Mouse (Mus musculus): ENCODE measurements at regions not wholly inside any gene's neighbourhood (a gene's known extent, or its start where the extent isn't known, plus 50 kb on each side); places are given as distances from the start of the nearest gene placed in this dataset.
"Not testable (repeated sequence)": the region's sequence is repeated elsewhere in the genome, so short reads cannot be mapped to it uniquely, and the experiment has no call there.

DNA sequence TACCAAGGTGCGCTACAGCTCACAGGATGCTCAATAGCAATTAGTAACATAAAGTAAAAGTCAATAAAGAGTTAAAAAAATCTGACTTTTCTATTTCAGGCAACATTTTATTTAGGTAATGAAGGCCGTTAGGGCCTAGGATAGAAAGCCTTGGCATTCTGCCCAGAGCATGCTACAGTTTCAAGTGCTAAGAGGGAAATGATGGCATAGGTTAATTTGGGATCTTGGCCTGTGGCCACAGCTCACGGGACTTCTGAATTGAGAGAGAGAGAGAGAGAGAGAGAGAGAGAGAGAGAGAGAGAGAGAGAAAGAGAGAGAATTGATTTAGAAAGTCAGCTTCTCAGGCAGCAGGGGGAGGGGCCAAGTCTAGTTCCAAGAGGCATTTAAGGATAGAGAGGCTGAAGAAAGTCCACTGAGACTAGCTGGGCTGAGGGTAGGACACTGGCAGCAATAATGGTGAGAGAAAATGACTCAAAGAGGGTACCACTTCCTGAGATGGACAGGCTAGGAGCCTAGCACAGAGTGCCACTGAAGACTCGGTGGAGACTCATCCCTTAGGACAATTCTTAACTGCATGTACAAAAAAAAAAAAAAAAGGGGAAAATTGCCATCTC, 52.6 kb upstream of the Klf14 start:
- DNase-seq: no peak

DNA sequence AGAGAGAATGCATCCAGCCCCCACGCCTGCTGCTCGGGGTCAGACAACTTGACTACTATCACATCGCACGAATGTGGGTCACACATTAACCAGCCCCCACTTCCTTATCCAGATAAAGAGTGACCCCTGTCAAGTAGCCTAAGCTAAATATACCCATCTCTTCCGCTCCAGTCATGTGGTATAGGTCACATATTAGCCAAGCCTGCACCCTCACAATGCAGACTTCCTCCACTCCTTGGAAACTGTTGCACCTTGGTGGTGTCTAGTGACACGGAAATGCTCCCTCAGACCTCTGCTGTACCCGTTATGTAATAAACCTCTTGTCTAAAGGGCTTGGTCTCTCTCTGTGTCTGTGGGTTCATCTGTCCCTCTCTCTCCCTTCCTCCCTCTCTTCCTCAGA, 57.7 kb upstream of the Klf14 start:
- no peak for DNase-seq

DNA sequence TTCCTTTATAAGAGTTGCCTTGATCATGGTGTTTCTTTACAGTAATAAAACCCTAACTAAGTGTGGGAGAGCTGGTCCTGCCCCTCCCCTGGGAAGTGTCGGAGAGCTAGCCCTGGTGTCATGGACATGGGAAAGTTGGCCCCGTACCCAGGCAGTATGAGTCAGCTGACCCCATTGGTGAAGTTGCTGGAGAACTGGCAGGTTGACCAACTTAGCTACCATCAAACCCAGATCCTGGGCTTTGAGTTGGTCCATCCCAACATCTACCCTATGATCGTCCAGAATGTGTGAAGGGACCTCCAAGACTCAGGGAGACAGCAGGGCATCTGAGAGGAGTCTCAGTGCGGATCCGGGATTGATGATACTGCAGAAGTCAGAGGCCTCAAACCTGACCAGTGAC, 62.9 kb upstream of the Klf14 start:
- no peak for DNase-seq

DNA sequence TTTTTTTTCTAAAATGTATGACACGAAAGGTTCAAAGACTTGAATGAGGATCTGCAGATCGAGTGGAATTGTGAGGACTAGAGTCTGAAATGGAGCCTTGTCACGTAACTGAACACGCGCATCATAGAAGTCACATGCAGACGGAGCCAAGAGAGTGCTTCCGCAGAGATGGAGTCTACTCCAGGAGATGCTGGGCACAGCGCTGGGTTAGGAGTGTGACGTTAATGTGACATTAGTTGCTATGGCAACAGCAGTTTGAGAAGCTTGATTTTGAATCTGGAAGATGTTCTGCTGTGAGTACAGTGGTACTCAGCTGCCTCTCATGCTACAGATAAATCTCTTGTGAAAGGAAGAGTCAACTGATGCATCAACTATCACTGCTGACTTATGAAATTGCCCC, 70.9 kb upstream of the Klf14 start:
- no peak for DNase-seq

DNA sequence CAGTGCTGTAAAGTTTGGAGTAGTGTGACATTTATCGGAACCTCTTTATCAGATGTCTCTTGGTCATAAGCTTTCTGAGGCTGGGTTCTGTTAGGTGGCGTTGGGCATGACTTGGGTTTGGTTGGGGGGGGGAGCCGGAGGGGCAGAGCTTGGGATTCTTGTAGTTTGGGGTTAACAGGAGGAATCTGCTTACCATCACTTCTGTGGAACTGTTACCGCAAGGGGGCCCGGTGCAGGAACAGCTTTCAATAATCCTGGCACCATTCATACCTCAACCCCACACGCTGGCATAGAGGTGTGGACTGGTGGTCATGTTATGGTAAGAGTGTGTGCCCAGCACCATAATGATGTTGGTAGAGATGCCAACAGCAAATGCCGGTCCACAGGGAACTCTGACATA, 72.1 kb upstream of the Klf14 start:
- DNase-seq: no peak

DNA sequence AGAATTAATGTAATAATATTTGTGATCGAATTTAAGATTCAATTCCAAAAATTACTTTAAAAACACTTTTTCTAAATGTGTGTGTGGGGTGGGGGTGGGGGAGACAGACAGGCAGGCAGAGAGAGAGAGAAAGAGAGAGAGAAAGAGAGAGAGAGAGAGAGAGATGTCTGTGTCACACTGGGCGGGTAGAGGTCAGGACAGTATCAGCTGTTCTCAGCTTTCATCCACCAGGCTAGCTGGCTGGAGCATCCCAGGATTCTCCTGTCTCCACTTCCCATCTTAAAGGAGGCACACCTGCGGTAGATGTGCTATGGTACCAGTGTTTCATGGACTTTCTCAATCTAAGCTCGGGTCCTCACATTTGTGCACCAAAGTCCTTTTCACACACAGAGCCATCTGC, 73.3 kb upstream of the Klf14 start:
- no peak for DNase-seq

DNA sequence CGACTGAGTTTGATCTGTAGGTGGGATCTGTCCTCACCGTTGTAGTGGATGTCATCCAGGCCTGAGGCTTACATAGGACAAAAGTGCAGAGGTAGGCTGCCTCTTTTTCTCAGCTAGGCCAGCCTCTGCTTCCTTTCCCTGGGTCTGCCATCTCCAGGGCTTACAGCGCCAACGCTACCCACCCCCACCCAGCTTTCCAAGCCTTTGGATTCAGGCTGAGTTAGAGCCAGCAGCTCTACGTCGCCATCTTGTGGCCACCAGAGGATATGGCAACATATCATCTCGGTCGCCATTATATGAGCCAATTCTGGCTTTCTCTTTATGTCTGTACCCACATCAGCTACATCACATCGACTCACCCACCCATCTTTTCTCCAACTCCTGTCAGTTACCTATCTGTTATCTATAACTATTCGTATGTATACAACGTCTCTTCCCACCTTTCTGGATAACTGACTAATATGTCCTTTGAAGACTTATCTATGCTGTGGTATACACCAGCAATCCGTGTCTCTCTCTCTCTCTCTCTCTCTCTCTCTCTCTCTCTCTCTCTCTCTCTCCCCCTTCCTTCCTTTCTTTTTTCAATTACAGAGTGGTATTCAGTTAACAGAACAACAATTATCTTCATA, 74.2 kb upstream of the Klf14 start:
- DNase-seq: peak; percentile 32

DNA sequence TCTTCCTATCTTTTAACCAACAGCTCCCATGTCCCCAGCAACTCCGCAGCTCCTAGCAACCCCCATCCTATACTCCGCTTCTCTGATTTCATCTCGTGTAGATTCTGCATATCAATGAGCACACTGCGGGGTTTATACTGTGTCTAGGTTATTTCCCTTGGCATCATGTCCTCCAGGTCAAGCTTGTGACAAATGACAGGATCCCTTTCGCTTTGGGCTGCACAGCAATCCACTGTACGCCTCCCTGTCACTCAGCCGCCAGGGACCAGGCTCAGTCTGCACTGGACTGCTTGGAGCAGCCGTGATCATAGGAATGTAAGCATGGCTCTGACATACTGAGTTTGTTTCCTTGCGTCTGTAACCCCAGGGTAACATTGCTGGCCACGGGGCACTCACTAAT, 75.9 kb upstream of the Klf14 start:
- no peak for DNase-seq

DNA sequence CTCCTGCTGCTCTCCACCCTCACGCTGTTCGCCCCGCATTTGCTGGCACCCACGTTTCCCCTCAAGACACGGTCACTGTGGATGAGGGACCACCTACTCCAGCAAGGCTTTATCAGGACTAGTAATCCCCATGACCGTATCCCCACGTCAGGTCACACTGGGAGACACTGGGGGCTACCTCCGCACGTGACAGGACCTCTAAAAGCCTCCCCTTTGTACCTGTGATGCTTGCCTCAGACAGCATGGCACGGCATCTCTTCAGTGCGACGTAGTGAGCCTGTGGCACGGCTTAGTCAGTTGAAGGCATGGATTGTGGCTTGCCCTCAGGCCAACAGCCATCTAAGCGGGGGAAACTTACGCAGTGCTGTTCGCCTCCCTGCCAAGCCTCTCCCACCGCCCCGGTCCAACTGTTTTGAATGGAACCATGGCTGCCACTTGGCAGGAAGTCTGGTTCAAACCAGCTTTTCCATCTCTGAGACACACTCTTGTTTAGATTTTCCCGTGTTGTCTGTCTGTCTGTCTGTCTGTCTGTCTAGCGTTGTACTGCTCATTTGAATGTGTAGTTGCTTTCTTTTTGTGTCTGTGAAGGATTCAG, 79.0 kb upstream of the Klf14 start:
- DNase-seq: no peak

DNA sequence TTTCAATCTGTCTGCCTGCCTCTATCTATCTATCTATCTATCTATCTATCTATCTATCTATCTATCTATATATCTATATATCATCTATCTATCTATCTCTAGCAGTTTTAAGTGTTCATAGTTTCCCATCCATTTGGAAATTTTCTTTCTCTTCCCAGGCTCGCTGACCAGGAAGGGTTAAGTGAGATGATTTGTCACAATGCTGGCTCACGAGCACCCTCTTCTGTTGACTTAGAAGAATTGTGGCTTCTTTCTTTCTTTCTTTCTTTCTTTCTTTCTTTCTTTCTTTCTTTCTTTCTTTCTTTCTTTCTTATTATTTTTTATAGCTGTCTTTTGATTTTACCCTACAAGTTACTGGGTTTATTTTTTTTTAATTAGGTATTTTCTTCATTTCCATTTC, 79.6 kb upstream of the Klf14 start:
- not testable (repeated sequence) for DNase-seq

DNA sequence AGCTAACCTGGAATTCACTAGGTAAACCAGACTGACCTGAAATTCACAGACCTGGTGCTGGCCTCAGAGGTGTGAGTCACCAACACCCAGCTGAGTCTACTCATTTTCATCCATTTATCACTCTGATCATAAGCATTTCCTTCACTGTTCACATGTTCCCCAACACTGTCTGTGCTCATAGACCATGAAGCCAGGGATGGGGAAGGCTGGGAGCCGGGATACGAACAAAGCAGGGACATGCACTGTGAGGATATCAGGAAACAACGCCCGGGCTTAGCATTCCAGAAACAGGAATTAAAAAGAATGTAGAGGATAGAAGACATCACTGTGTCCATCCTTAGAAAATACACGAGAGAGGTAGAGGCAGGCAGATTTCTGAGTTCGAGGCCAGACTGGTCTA, 80.6 kb upstream of the Klf14 start:
- no peak for DNase-seq

DNA sequence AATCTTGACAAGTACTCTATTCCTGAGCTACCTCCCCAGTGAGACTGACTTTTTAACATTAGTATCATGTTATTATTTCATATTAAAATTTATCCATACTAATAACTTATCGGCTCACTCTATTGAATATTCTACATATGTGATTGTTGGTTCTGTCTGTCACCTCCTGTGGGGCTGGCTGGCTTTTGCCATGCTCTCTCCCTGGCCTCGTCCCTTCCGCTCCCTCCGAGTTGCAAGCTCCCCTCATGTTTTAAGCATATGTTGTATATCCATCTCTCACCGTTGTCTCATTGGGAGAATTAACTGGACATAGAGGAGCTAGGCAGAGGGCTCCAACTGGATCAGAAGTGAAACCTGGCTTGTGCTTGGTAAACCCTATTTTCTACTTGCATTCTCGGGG, 81.9 kb upstream of the Klf14 start:
- DNase-seq: no peak

DNA sequence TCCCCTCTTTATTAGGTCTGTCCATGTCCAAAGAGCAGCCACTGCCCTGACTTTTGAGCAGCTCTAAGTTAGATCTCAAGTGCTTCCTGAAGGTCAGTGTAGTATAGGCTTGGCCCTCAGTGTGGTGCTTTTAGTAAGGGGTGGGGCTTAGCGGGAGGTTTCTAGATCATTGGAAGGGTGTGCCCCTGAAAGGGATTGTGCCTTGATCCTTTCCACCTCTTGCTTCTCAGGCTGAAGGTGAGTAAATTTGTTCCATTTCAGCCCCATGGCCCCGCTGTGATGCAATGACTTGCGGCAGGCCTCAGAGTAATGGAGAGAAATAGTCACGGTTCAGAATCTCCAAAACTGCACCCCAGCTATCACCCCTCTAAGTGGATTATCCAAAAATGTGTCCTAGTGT, 84.5 kb upstream of the Klf14 start:
- no peak for DNase-seq

DNA sequence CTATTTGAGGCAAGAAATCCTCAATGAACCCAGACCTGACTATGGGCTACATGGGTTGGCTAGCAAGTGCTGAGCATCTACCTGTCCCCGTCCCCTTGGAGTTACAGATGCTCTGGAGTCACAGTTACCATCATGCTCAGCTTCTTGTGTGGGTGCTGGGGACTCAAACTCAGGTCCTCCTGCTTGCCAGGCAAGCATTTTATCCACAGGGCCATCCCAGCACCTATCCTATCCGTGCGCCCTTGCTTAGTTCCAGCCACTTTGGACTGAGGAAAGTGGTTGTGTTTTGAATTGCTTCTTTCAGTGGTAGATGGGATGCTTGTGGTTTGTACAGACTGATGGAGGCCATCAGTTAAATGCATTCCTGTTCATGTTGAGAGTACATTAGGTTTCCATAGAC, 85.0 kb upstream of the Klf14 start:
- DNase-seq: no peak

DNA sequence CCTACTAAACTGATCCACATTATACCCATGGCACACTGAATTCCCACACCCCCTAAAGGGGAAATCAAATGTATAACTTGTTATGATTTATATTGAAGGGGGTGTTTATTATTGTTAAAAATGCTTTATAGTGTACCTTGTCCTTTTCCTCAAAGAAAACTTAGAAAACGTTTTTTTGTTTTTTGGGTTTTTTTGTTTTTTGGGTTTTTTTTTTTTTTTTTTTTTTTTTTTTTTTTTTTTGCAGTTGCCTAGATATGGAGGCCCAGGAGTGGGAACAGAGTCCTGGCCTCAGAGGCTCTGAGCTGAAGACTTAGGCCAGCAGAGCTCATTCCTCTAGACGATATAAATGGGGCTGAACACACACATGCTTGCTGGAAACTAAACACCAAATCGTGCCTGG, 87.3 kb upstream of the Klf14 start:
- DNase-seq: no peak

DNA sequence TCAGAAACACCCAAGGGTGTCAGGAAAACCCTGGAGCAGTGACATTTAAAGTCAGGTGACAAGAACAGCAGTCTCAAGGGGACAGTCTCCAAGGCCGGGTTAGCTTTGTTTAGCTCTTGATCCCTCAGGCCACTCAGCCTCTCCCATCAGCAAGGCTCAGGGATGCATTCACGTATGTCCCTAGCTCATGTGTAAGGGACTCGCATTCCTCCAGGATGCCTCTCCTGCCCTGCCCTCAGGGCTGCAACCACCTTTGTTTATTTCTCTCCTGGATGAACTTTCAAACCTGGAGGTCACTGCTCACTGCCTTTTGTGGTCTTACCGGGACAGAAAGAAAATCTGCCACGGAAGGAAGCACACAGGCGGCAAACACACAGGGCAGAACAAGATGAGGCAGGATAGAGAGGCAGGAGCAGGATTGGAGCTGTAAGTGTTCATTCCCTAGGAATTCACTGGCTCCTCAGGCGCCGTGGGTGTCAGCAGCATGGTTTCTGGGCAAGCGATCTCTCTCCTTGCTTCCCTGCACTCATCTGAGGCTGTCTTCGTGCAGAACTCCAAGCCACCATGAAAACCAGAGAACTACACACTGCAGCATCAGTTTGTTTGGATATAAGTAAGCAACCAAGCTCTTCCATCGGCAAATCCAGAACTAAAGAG, 90.2 kb upstream of the Klf14 start:
- no peak for DNase-seq

DNA sequence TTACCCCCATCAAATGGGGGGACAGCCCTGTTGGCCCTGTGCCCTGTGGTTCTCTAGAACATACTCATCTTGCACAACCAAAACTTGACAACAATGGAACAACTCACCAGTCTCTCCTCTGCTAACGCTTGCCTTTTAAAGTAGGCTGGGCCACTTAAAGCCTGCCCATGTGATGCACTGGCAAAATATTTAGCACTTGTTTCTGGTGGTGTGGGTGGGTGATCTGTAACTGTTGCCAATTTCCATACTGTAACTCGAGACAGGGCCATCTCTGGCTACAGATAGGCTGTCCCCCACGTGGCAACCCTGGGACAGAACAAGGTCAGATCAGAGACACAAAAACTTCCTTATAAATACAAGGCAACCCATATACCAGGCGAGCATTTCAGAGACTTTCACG, 92.0 kb upstream of the Klf14 start:
- no peak for DNase-seq

DNA sequence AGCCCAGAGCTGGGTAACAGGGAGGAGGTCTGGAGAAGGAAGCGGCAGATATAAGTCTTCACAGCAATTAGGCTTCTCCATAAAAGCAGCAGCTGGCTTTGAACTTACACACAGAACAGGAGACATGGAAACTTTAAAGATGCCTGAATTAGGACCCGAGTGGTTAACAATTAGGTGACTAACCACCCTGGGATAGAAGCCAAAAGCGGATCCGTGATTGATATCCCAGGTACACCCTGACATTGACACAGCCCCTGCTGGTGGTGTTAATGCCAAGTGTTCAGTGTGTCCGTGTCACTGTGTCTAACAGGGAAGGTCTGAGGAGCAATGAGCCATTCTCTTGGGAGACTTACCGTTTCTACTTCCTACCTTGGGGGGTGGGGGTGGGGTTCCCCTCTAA, 92.9 kb upstream of the Klf14 start:
- DNase-seq: no peak

DNA sequence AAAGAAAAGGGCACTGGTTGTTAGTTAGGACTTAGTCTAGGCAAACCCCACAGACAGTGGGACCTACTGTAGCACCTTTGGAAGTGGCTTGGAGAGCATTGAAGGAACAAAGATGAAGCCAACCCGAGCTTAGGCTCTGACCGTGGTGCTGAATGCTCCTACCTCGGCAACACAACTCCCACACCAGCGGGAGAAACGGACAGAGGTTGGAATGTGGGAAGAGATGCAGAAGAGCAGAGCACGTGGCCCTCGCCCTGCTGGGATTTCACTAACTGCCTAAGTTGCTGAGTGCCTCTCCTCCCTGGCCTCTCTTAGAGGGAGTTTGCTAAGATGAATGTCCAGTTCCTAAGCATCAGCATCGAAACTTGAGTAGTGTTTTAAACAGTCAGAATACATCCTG, 94.1 kb upstream of the Klf14 start:
- no peak for DNase-seq

DNA sequence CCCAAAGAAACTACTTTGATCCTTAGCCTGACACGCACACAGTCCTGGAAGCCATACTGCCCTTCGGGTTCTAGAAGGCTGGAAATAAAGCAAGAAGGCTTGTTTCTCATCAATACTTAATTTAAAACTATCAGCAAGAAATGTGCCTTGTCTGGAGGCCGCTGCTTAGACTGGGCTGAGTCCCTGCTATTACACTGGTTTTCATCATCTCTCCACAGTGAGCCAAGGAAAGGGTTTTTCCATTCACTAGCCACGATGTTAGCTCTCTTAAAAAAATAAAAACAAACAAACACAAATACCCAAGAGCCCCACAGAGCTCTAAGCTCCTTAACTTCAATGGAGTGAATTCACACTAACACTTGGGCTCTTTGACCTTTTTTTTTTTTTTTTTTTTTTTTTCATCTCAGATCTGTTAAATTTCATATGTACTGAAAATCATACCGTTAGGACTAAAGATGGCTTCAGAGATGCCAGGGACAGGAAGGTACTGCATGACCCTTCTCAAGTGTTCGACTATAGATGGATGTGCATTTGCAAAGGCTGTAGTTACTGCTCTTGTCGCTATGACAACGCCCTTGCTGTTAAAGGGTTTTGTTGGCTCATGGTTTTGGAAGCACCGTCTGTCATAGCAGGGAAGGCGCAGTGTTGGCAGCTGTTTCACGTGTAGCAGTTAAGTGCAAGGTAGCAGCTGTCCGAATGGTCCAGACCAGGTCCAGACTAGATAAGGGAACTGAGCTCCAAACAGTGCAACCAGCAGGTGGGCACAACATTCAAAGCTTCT, 98.1 kb upstream of the Klf14 start:
- no peak for DNase-seq

DNA sequence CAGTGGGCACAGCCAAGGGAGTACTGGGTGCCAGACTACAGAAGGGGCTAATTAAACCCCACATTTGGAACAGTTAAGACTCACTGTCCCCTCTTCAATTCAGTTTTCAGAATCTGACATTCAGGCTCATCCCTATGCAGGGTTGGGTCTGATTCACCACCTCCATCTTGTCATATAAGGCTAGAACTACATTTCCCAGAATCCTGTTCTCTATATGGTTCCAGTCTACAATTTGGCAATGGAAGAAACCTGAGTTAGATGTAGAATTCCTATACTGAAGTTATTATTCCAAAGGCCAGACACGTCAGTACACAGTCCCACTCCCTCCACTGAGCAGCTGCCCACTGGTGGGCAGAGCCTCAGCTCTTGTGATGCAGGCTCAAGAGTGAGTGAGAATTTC, 99.4 kb upstream of the Klf14 start:
- no peak for DNase-seq

DNA sequence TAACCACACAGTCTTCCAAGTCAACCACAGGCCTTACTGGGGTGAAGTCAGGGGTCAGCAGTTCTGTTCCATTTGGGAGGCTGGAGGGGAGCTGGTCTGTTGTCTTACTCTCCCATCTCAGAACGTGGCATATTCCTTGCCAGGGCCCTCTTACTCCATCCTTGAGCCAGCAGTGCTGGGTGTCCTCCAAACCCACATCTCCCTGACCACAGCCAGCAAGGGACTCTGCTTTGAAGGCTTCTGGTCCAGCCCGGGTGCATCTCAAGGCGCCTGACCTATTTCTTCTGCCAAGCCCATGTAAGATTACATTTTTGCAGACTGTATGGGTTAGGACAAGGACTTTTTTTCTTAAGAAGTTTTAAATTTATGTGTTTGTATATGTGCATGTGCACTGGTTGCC, 100.1 kb upstream of the Klf14 start:
- no peak for DNase-seq

DNA sequence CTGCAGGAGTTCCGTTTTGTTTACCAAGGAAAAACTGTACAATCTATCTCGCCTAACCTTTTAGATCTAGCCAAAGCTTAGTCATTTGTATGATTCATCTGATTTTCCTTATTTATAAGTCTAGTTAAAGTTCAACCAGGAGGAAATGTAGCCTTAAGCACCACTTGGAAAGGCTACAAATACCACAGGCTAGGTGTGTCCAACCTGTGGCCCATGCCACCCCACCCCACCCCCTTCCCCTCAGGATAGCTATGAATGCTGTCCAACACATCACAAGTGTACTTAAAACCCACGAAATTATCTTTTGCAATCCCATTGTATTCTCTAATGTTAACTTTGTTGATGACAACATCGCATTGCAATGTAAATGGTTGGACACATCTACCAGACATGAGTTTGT, 102.9 kb upstream of the Klf14 start:
- no peak for DNase-seq

DNA sequence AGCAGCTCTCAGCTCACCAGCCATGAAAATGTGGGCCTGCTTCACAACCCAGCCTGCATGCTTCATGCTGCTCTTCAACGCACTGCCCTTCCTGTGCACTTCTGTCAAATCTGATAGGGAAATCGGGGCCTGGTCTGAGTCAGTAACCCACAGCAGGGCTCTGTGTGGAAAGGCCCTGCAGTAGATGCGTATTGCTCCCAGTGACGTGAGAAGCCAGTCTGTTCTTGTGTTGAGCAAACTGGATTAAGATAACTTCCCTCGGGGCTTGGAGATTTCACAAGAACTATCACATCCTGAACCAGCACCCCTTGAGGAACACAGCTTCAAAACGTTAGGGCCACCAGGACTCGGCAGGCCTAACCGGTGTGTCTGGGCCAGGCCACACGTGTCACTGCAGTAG, 106.5 kb upstream of the Klf14 start:
- no peak for DNase-seq
